Mouse (Mus musculus) midbrain, postnatal 0 days (tissue): ENCODE data around the gene Olfr1356. TPM values are rescaled to one million over a fixed set of nuclear protein-coding genes. Genes with fewer than 3 reads are reported as not detected.
"Not testable (repeated sequence)": the region's sequence is repeated elsewhere in the genome, so short reads cannot be mapped to it uniquely, and the experiment has no call there.

Source experiments
- ATAC-seq: fragments of 200-750 bp; cut with Nextera tagmentation; 2 replicates; pipeline ENCODE4 v1.8.0; 2017; ENCODE audit warnings: moderate number of reproducible peaks, mild to moderate bottlenecking, moderate TSS enrichment, moderate library complexity; ENCODE audit not compliant: low FRiP score
- DNase-seq: peaks from one replicate; pipeline ENCODE4 v3.0.0-alpha.2; 2015; ENCODE audit warnings: low spot score
- H3K27ac ChIP-seq: fragments of 300-500 bp; sonication (generic); 2 replicates; pipeline ENCODE4 v1.5.1; 2014; ENCODE audit warnings: low read depth, mild to moderate bottlenecking, low read length, mixed read lengths
- H3K27me3 ChIP-seq: fragments of 300-500 bp; sonication (generic); 2 replicates; pipeline ENCODE4 v1.6.1; 2014; ENCODE audit warnings: low read length, control low read depth, mixed read lengths; ENCODE audit not compliant: insufficient read depth
- H3K36me3 ChIP-seq: fragments of 300-500 bp; sonication (generic); 2 replicates; pipeline ENCODE4 v1.6.1; 2014; ENCODE audit warnings: low read length, control low read depth, mixed read lengths; ENCODE audit not compliant: insufficient read depth
- H3K4me1 ChIP-seq: fragments of 300-500 bp; sonication (generic); 2 replicates; pipeline ENCODE4 v1.6.1; 2014; ENCODE audit warnings: mild to moderate bottlenecking, control low read depth, antibody characterized with exemption, low read length, mixed read lengths; ENCODE audit not compliant: insufficient read depth
- H3K4me2 ChIP-seq: fragments of 300-500 bp; sonication (generic); 2 replicates; pipeline ENCODE4 v1.6.1; 2014; ENCODE audit warnings: low read depth, mild to moderate bottlenecking, low read length, mixed read lengths; ENCODE audit not compliant: poor library complexity, severe bottlenecking
- H3K4me3 ChIP-seq: fragments of 300-500 bp; sonication (generic); 2 replicates; pipeline ENCODE4 v1.5.1; 2014; ENCODE audit warnings: low read depth, mild to moderate bottlenecking, low read length, moderate library complexity
- H3K9ac ChIP-seq: fragments of 300-500 bp; sonication (generic); replicated peaks from 2 replicates; pipeline ENCODE4 v1.6.1; 2014; ENCODE audit warnings: mild to moderate bottlenecking, low read length, moderate library complexity, mixed read lengths; ENCODE audit not compliant: poor library complexity, severe bottlenecking
- H3K9me3 ChIP-seq: fragments of 300-500 bp; sonication (generic); 2 replicates; pipeline ENCODE4 v1.6.1; 2016; ENCODE audit warnings: low read length, control low read depth
- CTCF ChIP-seq: IDR thresholded peaks from 2 replicates; pipeline ENCODE4 v1.5.1; 2016; ENCODE audit warnings: antibody characterized with exemption, mild to moderate bottlenecking
- WGBS: fragments of 180-500 bp; shearing (Covaris S2); extraction: QIAGEN DNeasy Blood & Tissue Kit; methylation state at CpG from one replicate; pipeline ENCODE4 v1.1.7; 2014; 5-methylcytosine and 5-hydroxymethylcytosine counted together
- polyA plus RNA-seq: library from polyadenylated mRNA; unstranded; fragments of >200 nt; fragmentation: Nextera tagmentation; extraction: Ambion mirVana; gene quantifications from 2 replicates; pipeline ENCODE4 v1.2.1, GENCODE M21; 2015
- total RNA-seq: library from RNA; depleted of rRNA; stranded (reverse); fragments of >200 nt; gene quantifications from 2 replicates; pipeline ENCODE4 v1.2.3, GENCODE M21; 2014; rRNA removed

The Olfr1356 gene
- total RNA-seq (not detected in 2 replicates), polyA plus RNA-seq (0.05 TPM in 1 of 2 replicates, not detected in the other)

GRCm38 (mm10) chr10:78852066-78852465, at the start of gene Olfr1356:
Gene Olfr1356 (minus strand): TSS chr10:78852166.
- WGBS, result 84% methylated on average over 2 of the region's 2 CpGs
- TF ChIP-seq CTCF, result no peak
- Histone ChIP-seq H3K4me1 (no peaks in the 10 kb centered on the region), H3K9ac (no peak within 1 kb of the TSS), H3K9me3 (no peaks in the 10 kb centered on the region), H3K4me2 (no peak within 1 kb of the TSS), H3K36me3 (no peaks in the 10 kb centered on the region), H3K27ac (no peak within 1 kb of the TSS), H3K27me3 (no peaks in the 10 kb centered on the region), H3K4me3 (no peak within 1 kb of the TSS)
- no peak for DNase-seq
- no peak for ATAC-seq

- H3K4me1 ChIP-seq, result no peaks in the 10 kb centered on the region
- H3K27me3 ChIP-seq, result no peaks in the 10 kb centered on the region
- H3K4me2 ChIP-seq, result no peak within 1 kb of the TSS
- no peak within 1 kb of the TSS for H3K9ac ChIP-seq
- ATAC-seq, result no peak
- TF ChIP-seq CTCF, result no peak
- 73% methylated on average over 2 of the region's 2 CpGs for WGBS
- DNase-seq, result no peak
- H3K9me3 ChIP-seq, result no peaks in the 10 kb centered on the region
- H3K4me3 ChIP-seq, result no peak within 1 kb of the TSS
- H3K27ac ChIP-seq, result no peak within 1 kb of the TSS
- H3K36me3 ChIP-seq, result no peaks in the 10 kb centered on the region
Observed at GRCm38 (mm10) chr10:78875240-78875639, 23.3 kb upstream of the Olfr1356 start, which contains the start of gene Olfr1355. Gene Olfr1355 (plus strand): TSS chr10:78875540.

- WGBS, result 91% methylated on average over 12 of the region's 12 CpGs
- not testable (repeated sequence) for DNase-seq, ATAC-seq, H3K9ac ChIP-seq, H3K27ac ChIP-seq, H3K4me3 ChIP-seq, H3K4me1 ChIP-seq, H3K27me3 ChIP-seq, H3K4me2 ChIP-seq, H3K9me3 ChIP-seq, H3K36me3 ChIP-seq
Observed at GRCm38 (mm10) chr10:78840456-78840855, 11.5 kb downstream of the Olfr1356 start.

GRCm38 (mm10) chr10:78812358-78813060, 39.5 kb downstream of the Olfr1356 start:
- Histone ChIP-seq H3K4me2 (no peak overlapping the region), H3K9me3 (no peaks in the 10 kb centered on the region), H3K27me3 (no peaks in the 10 kb centered on the region), H3K27ac (0 out of 2 replicates have a peak overlapping the region, but pooled peaks have one; percentile 26), H3K4me1 (no peaks in the 10 kb centered on the region), H3K36me3 (peaks cover 7% of the 10 kb centered on the region), H3K4me3 (no peak overlapping the region), H3K9ac (no peak overlapping the region)
- ATAC-seq, result peak; percentile 82
- DNase-seq, result peak; percentile 84
- WGBS, result 32% methylated on average over 6 of the region's 6 CpGs
- no peak for TF ChIP-seq CTCF

- Histone ChIP-seq H3K4me2 (no peak overlapping the region), H3K27ac (no peak overlapping the region), H3K4me1 (no peaks in the 10 kb centered on the region), H3K4me3 (no peak overlapping the region), H3K36me3 (peaks cover 15% of the 10 kb centered on the region; the same call in 1 of the 2 replicates), H3K9me3 (no peaks in the 10 kb centered on the region), H3K9ac (no peak overlapping the region), H3K27me3 (no peaks in the 10 kb centered on the region)
- DNase-seq (no peak), ATAC-seq (no peak)
- 85% methylated on average over 2 of the region's 2 CpGs for WGBS
- no peak for TF ChIP-seq CTCF
Observed at GRCm38 (mm10) chr10:78801449-78801848, 50.5 kb downstream of the Olfr1356 start.

Other genes starting within 250 kb of the Olfr1356 start
- gene Olfr1357, start 234.1 kb downstream of the Olfr1356 start, total RNA-seq, result not detected in 2 replicates
- gene Olfr1357, start 234.1 kb downstream of the Olfr1356 start, polyA plus RNA-seq, result not detected in 2 replicates
- gene Casp14, start 133.9 kb downstream of the Olfr1356 start, total RNA-seq, result 0.44 TPM in 1 of 2 replicates, not detected in the other
- not detected in 2 replicates for gene Casp14, start 133.9 kb downstream of the Olfr1356 start, polyA plus RNA-seq
- gene Ccdc105, start 99.1 kb downstream of the Olfr1356 start, total RNA-seq, result 0.22 TPM in 1 of 2 replicates, not detected in the other
- 0.23 and 0.26 TPM in 2 replicates for gene Ccdc105, start 99.1 kb downstream of the Olfr1356 start, polyA plus RNA-seq
- 45.9 and 66.1 TPM in 2 replicates for gene Slc1a6, start 71.7 kb downstream of the Olfr1356 start, total RNA-seq
- 30.7 and 33.4 TPM in 2 replicates for gene Slc1a6, start 71.7 kb downstream of the Olfr1356 start, polyA plus RNA-seq
- gene Olfr1355, start 23.4 kb upstream of the Olfr1356 start, total RNA-seq, result not detected in 2 replicates
- gene Olfr1355, start 23.4 kb upstream of the Olfr1356 start, polyA plus RNA-seq, result not detected in 2 replicates
- gene Olfr1354, start 61.0 kb upstream of the Olfr1356 start, total RNA-seq, result not detected in 2 replicates
- gene Olfr1354, start 61.0 kb upstream of the Olfr1356 start, polyA plus RNA-seq, result not detected in 2 replicates
- gene Olfr8, start 98.5 kb upstream of the Olfr1356 start, total RNA-seq, result not detected in 2 replicates
- not detected in 2 replicates for gene Olfr8, start 98.5 kb upstream of the Olfr1356 start, polyA plus RNA-seq
- gene Olfr1353, start 111.1 kb upstream of the Olfr1356 start, total RNA-seq, result not detected in 2 replicates
- not detected in 2 replicates for gene Olfr1353, start 111.1 kb upstream of the Olfr1356 start, polyA plus RNA-seq
- not detected in 2 replicates for gene Olfr1352, start 128.9 kb upstream of the Olfr1356 start, total RNA-seq
- gene Olfr1352, start 128.9 kb upstream of the Olfr1356 start, polyA plus RNA-seq, result 0.10 TPM in 1 of 2 replicates, not detected in the other
- not detected in 2 replicates for gene Olfr1351, start 160.3 kb upstream of the Olfr1356 start, total RNA-seq
- not detected in 2 replicates for gene Olfr1351, start 160.3 kb upstream of the Olfr1356 start, polyA plus RNA-seq
- not detected in 2 replicates for gene Olfr57, start 176.6 kb upstream of the Olfr1356 start, total RNA-seq
- gene Olfr57, start 176.6 kb upstream of the Olfr1356 start, polyA plus RNA-seq, result 0.33 and 0.72 TPM in 2 replicates
- 22.9 and 35.1 TPM in 2 replicates for gene 2610008E11Rik, start 245.4 kb upstream of the Olfr1356 start, total RNA-seq
- gene 2610008E11Rik, start 245.4 kb upstream of the Olfr1356 start, polyA plus RNA-seq, result 24.4 and 26.1 TPM in 2 replicates